Mouse (Mus musculus) heart, adult 2 months (tissue): ENCODE results near the gene Dido1.

ENCODE experiments used
- CTCF ChIP-seq: fragments of 200-600 bp; IDR thresholded peaks from 2 replicates; pipeline ENCODE4 v1.8.1; 2022; ENCODE audit warnings: antibody characterized with exemption, mild to moderate bottlenecking, moderate library complexity
- POLR2A ChIP-seq: fragments of 200-500 bp; IDR thresholded peaks from 2 replicates; pipeline ENCODE4 v1.6.1; 2011; ENCODE audit warnings: mild to moderate bottlenecking, low read depth, low read length, control low read depth; ENCODE audit not compliant: insufficient read depth

GRCm38 (mm10) chr2:180735232-180735631, 25.4 kb upstream of the Dido1 start:
- no peak for TF ChIP-seq POLR2A
- TF ChIP-seq CTCF, result no peak
